8 mouse cellular contexts compared by ENCODE assay signal in genomic region chr7:30553810-30554584, GRCm38 (mm10). TPM values are rescaled to one million over a fixed set of nuclear protein-coding genes. Genes with fewer than 3 reads are reported as not detected.
DNase-seq lines count a peak whose midpoint lies in the region; ATAC-seq and TF ChIP-seq lines count a peak whose summit lies in the region.

No protein-coding gene starts in this region.

- no peak for TF ChIP-seq POLR2A in liver, adult 2 months (IDR thresholded peaks at IDR 0.05; ENCODE audit: extremely low read depth, insufficient read depth, low read length)

- H3K4me1 ChIP-seq in liver, adult 2 months (ENCODE audit: control insufficient read depth, insufficient read depth, low read length): peaks cover 9% of the 10 kb centered on the region; the same call in 1 of the 2 replicates
- H3K4me1 ChIP-seq in forebrain, embryonic 12.5 days: peaks cover 36% of the 10 kb centered on the region
- H3K4me1 ChIP-seq in limb, embryonic 11.5 days (ENCODE audit: control insufficient read depth, insufficient read depth, low read length): peaks cover 14% of the 10 kb centered on the region
- peaks cover 33% of the 10 kb centered on the region for H3K4me1 ChIP-seq in neural tube, embryonic 15.5 days

- H3K36me3 ChIP-seq in liver, adult 2 months (ENCODE audit: control insufficient read depth, insufficient read depth, low read length): peaks cover 5% of the 10 kb centered on the region; the same call in 1 of the 2 replicates
- peaks cover 44% of the 10 kb centered on the region for H3K36me3 ChIP-seq in forebrain, embryonic 12.5 days (replicated peaks)
- peaks cover 8% of the 10 kb centered on the region; the same call in 1 of the 2 replicates for H3K36me3 ChIP-seq in limb, embryonic 11.5 days (ENCODE audit: control insufficient read depth, insufficient read depth, low read length)
- H3K36me3 ChIP-seq in neural tube, embryonic 15.5 days: peaks cover 35% of the 10 kb centered on the region

- peak overlapping the region; percentile 92 for H3K4me2 ChIP-seq in forebrain, embryonic 12.5 days
- H3K4me2 ChIP-seq in limb, embryonic 11.5 days (ENCODE audit: low read depth, severe bottlenecking): peak overlapping the region; percentile 82
- peak overlapping the region; percentile 79 for H3K4me2 ChIP-seq in neural tube, embryonic 15.5 days

- no peak overlapping the region for H3K27ac ChIP-seq in liver, adult 2 months (replicated peaks; ENCODE audit: insufficient read depth, low read depth, low read length)
- H3K27ac ChIP-seq in forebrain, embryonic 12.5 days: no peak overlapping the region
- H3K27ac ChIP-seq in limb, embryonic 11.5 days (replicated peaks; ENCODE audit: low read depth, low read length): no peak overlapping the region
- H3K27ac ChIP-seq in neural tube, embryonic 15.5 days (replicated peaks): no peak overlapping the region

- no peak for ATAC-seq in forebrain, embryonic 12.5 days (ENCODE audit: low FRiP score)
- ATAC-seq in limb, embryonic 11.5 days (ENCODE audit: insufficient number of reproducible peaks, low FRiP score, low TSS enrichment, low read depth): no peak
- ATAC-seq in neural tube, embryonic 15.5 days (ENCODE audit: low FRiP score): no peak
- no peak for ATAC-seq in CD4-positive, CD25-positive, alpha-beta regulatory T cell, adult 4 months

- TF ChIP-seq CTCF in liver, adult 2 months (IDR thresholded peaks at IDR 0.05; ENCODE audit: low read depth, low read length): no peak

- WGBS in liver, adult 2 months: 88% methylated on average over 22 of the region's 22 CpGs
- 86% methylated on average over 22 of the region's 22 CpGs for WGBS in forebrain, embryonic 12.5 days
- 85% methylated on average over 22 of the region's 22 CpGs for WGBS in limb, embryonic 11.5 days
- 85% methylated on average over 22 of the region's 22 CpGs for WGBS in neural tube, embryonic 15.5 days

- H3K9ac ChIP-seq in liver, adult 2 months (ENCODE audit: low read depth, low read length): 0 out of 2 replicates have a peak overlapping the region, but pooled peaks have one; percentile 84
- peak overlapping the region; percentile 65; the same call in 1 of the 2 replicates for H3K9ac ChIP-seq in forebrain, embryonic 12.5 days
- peak overlapping the region; percentile 64; the same call in 1 of the 2 replicates for H3K9ac ChIP-seq in limb, embryonic 11.5 days (ENCODE audit: low read length)
- peak overlapping the region; percentile 46; the same call in 1 of the 2 replicates for H3K9ac ChIP-seq in neural tube, embryonic 15.5 days (replicated peaks)

- no peak overlapping the region for H3K4me3 ChIP-seq in liver, adult 2 months (ENCODE audit: insufficient read depth, low read depth, low read length)
- H3K4me3 ChIP-seq in forebrain, embryonic 12.5 days (replicated peaks): peak overlapping the region; percentile 65; the same call in 1 of the 2 replicates
- H3K4me3 ChIP-seq in limb, embryonic 11.5 days (ENCODE audit: low read depth, low read length): no peak overlapping the region
- no peak overlapping the region for H3K4me3 ChIP-seq in neural tube, embryonic 15.5 days (replicated peaks)

- no peak for DNase-seq in liver, adult 2 months (ENCODE audit: extremely low read depth, low read depth, low spot score)
- DNase-seq in liver: no peak
- no peak for DNase-seq in limb, embryonic 11.5 days (ENCODE audit: low spot score)
- no peak for DNase-seq in thymus, postnatal 0 days (ENCODE audit: low spot score)
- DNase-seq in urinary bladder, adult 18-20 months (ENCODE audit: low spot score in 2 of 2): no peak

- no peaks in the 10 kb centered on the region for H3K9me3 ChIP-seq in forebrain, embryonic 12.5 days
- no peaks in the 10 kb centered on the region for H3K9me3 ChIP-seq in limb, embryonic 11.5 days (ENCODE audit: control insufficient read depth, low read length)
- H3K9me3 ChIP-seq in neural tube, embryonic 15.5 days (replicated peaks): no peaks in the 10 kb centered on the region

- H3K27me3 ChIP-seq in liver, adult 2 months (ENCODE audit: control insufficient read depth, insufficient read depth, low read length): no peaks in the 10 kb centered on the region
- H3K27me3 ChIP-seq in forebrain, embryonic 12.5 days: no peaks in the 10 kb centered on the region
- H3K27me3 ChIP-seq in limb, embryonic 11.5 days (ENCODE audit: control insufficient read depth, insufficient read depth, low read length): no peaks in the 10 kb centered on the region
- H3K27me3 ChIP-seq in neural tube, embryonic 15.5 days (replicated peaks): peaks cover 5% of the 10 kb centered on the region; the same call in 1 of the 2 replicates

- no peaks in the 10 kb centered on the region for H3K79me2 ChIP-seq in liver, adult 2 months (ENCODE audit: control insufficient read depth, insufficient read depth, low read length)

RNA-seq across cellular contexts. Expression of gene Proser3, which starts 1.9 kb away (rescaled TPM):
- 1.6 and 2.3 TPM in 2 replicates for total RNA-seq in liver, adult 2 months (2014; rRNA removed)
- 3.2 and 4.5 TPM in 2 replicates for polyA plus RNA-seq in liver, adult 2 months (2012; rRNA removed)
- 16.1 and 18.6 TPM in 2 replicates for polyA plus RNA-seq in forebrain, embryonic 12.5 days (2016; fragmentation: Nextera tagmentation; extraction: Ambion mirVana)
- polyA plus RNA-seq in limb, embryonic 11.5 days (2014; fragmentation: Nextera tagmentation; extraction: Ambion mirVana): 20.0 and 21.9 TPM in 2 replicates
- 7.9 and 8.6 TPM in 2 replicates for polyA plus RNA-seq in neural tube, embryonic 15.5 days (2015; fragmentation: Nextera tagmentation; extraction: Ambion mirVana)
- polyA plus RNA-seq in thymus, postnatal 0 days (2015; fragmentation: Nextera tagmentation; extraction: Ambion mirVana): 3.6 and 5.2 TPM in 2 replicates
- 1 to 10 TPM; 5.2 to 6.2 TPM for polyA plus RNA-seq in CD4-positive, CD25-positive, alpha-beta regulatory T cell, adult 4 months (2017; shearing (Covaris generic))

RNA-seq across cellular contexts. Expression of gene Hspb6, which starts 2.0 kb away (rescaled TPM):
- 2.2 and 2.5 TPM in 2 replicates for total RNA-seq in liver, adult 2 months (2014; rRNA removed)
- 22.5 and 29.2 TPM in 2 replicates for polyA plus RNA-seq in liver, adult 2 months (2012; rRNA removed)
- 7.9 and 8.4 TPM in 2 replicates for polyA plus RNA-seq in forebrain, embryonic 12.5 days (2016; fragmentation: Nextera tagmentation; extraction: Ambion mirVana)
- 6.1 and 6.9 TPM in 2 replicates for polyA plus RNA-seq in limb, embryonic 11.5 days (2014; fragmentation: Nextera tagmentation; extraction: Ambion mirVana)
- polyA plus RNA-seq in neural tube, embryonic 15.5 days (2015; fragmentation: Nextera tagmentation; extraction: Ambion mirVana): 8.6 and 11.7 TPM in 2 replicates
- polyA plus RNA-seq in thymus, postnatal 0 days (2015; fragmentation: Nextera tagmentation; extraction: Ambion mirVana): 6.9 and 7.5 TPM in 2 replicates
- 1 to 10 TPM; 1.0 to 3.1 TPM for polyA plus RNA-seq in CD4-positive, CD25-positive, alpha-beta regulatory T cell, adult 4 months (2017; shearing (Covaris generic))

RNA-seq across cellular contexts. Expression of gene Lin37, which starts 5.6 kb away (rescaled TPM):
- 2.7 and 4.0 TPM in 2 replicates for total RNA-seq in liver, adult 2 months (2014; rRNA removed)
- 18.8 and 22.4 TPM in 2 replicates for polyA plus RNA-seq in liver, adult 2 months (2012; rRNA removed)
- 51.7 and 63.1 TPM in 2 replicates for polyA plus RNA-seq in forebrain, embryonic 12.5 days (2016; fragmentation: Nextera tagmentation; extraction: Ambion mirVana)
- 40.6 and 46.9 TPM in 2 replicates for polyA plus RNA-seq in limb, embryonic 11.5 days (2014; fragmentation: Nextera tagmentation; extraction: Ambion mirVana)
- polyA plus RNA-seq in neural tube, embryonic 15.5 days (2015; fragmentation: Nextera tagmentation; extraction: Ambion mirVana): 55.6 and 61.8 TPM in 2 replicates
- 91.1 and 96.6 TPM in 2 replicates for polyA plus RNA-seq in thymus, postnatal 0 days (2015; fragmentation: Nextera tagmentation; extraction: Ambion mirVana)
- 100 to 1,000 TPM; 101 to 104 TPM for polyA plus RNA-seq in CD4-positive, CD25-positive, alpha-beta regulatory T cell, adult 4 months (2017; shearing (Covaris generic))

RNA-seq across cellular contexts. Expression of gene U2af1l4, which starts 9.1 kb away (rescaled TPM):
- 12.4 and 16.2 TPM in 2 replicates for total RNA-seq in liver, adult 2 months (2014; rRNA removed)
- 31.3 and 34.6 TPM in 2 replicates for polyA plus RNA-seq in liver, adult 2 months (2012; rRNA removed)
- 88.1 and 95.7 TPM in 2 replicates for polyA plus RNA-seq in forebrain, embryonic 12.5 days (2016; fragmentation: Nextera tagmentation; extraction: Ambion mirVana)
- polyA plus RNA-seq in limb, embryonic 11.5 days (2014; fragmentation: Nextera tagmentation; extraction: Ambion mirVana): 91.9 and 100 TPM in 2 replicates
- polyA plus RNA-seq in neural tube, embryonic 15.5 days (2015; fragmentation: Nextera tagmentation; extraction: Ambion mirVana): 84.2 and 95.2 TPM in 2 replicates
- 101 and 112 TPM in 2 replicates for polyA plus RNA-seq in thymus, postnatal 0 days (2015; fragmentation: Nextera tagmentation; extraction: Ambion mirVana)
- polyA plus RNA-seq in CD4-positive, CD25-positive, alpha-beta regulatory T cell, adult 4 months (2017; shearing (Covaris generic)): 10 to 100 TPM; 46.5 to 62.1 TPM

RNA-seq across cellular contexts. Expression of gene Gm49396, which starts 9.1 kb away (rescaled TPM):
- 1.9 and 2.8 TPM in 2 replicates for total RNA-seq in liver, adult 2 months (2014; rRNA removed)
- polyA plus RNA-seq in liver, adult 2 months (2012; rRNA removed): 0.70 and 0.91 TPM in 2 replicates
- 24.0 and 24.9 TPM in 2 replicates for polyA plus RNA-seq in forebrain, embryonic 12.5 days (2016; fragmentation: Nextera tagmentation; extraction: Ambion mirVana)
- polyA plus RNA-seq in limb, embryonic 11.5 days (2014; fragmentation: Nextera tagmentation; extraction: Ambion mirVana): 6.0 and 6.8 TPM in 2 replicates
- 14.6 and 14.8 TPM in 2 replicates for polyA plus RNA-seq in neural tube, embryonic 15.5 days (2015; fragmentation: Nextera tagmentation; extraction: Ambion mirVana)
- polyA plus RNA-seq in thymus, postnatal 0 days (2015; fragmentation: Nextera tagmentation; extraction: Ambion mirVana): 8.4 and 9.8 TPM in 2 replicates
- polyA plus RNA-seq in CD4-positive, CD25-positive, alpha-beta regulatory T cell, adult 4 months (2017; shearing (Covaris generic)): 100 to 1,000 TPM in 1 of 2 experiments, 10 to 100 TPM in 1; 85.4 to 105 TPM
